Mouse (Mus musculus) v-Abl transformed pro-B cells (cell line): Measurements from ENCODE around the gene Lrrc43.
"Not testable (repeated sequence)": the region's sequence is repeated elsewhere in the genome, so short reads cannot be mapped to it uniquely, and the experiment has no call there.

Source experiments
- in situ Hi-C, 2 experiments: fragments of 400-800 bp; cut with MboI; formaldehyde crosslinking; loops; one replicate each; pipeline ENCODE4 v1.15.1; 2025; ENCODE audit not compliant: unreplicated experiment in 2 of 2

The Lrrc43 gene

DNA sequence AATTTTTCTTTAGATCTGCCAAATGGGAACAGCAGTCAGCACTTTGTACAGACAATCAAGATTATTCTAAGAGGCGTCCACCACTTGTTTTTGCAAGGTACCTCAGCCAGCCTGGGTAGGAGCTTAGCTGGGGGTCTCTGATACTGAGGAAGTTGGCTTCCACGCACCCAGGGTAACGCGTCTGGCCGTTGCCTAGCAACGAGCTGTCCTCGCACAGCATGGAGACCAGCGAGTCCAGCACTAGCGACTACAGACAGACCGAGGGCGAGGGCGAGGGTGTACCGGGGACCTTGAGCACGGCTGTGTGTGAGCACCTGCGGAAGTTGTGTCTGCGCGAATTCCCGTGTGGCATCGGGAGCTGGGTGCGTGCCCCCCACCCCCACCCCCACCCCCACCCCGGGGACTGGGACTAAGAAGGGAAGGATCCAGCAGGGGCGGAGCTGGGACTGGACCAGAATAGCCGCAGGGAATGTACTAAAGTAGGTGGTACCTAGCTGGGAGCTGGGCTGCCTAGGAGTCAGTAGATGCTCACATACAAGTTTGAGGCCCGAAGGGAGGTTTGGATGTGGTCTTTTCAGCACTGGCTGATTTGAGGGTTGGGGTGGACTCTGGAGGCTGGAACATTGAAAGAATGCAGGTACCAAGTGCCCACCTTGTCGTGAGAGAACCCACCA lies at the start of gene Lrrc43, which contains the start of gene Il31:
Gene Lrrc43 (plus strand): TSS at position 194 of the 674 bp plus-strand sequence.
Gene Il31 (minus strand): TSS at position 378 of the 674 bp plus-strand sequence.
- in situ Hi-C loops = no loop called here

DNA sequence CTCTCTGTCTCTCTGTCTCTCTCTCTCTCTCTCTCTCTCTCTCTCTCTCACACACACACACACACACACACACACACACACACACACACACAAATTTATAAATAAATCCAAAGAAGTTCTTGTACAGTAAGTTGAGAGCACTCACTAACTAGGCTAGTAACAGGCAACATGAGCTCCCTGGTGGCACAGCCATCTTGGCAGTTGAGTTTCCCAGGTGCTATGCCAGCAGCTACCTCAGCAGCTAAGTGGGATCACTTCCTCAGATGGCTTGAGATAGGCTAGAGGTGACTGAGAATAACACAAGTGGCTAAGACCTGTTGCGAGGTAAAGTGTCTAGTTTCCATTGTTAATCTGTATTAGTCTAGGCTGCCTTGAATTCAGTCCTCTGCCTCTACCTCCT lies 49.8 kb upstream of the Lrrc43 start:
- in situ Hi-C loops = loop anchor here in 1 of 2 experiments (5.0 to 25.0 kb wide), 2 partner anchors 157 to 473 kb away; partner anchors contain the start of gene Denr

- in situ Hi-C loops = loop anchor here (5.0 to 25.0 kb wide), 6 partner anchors 57 to 472 kb away; partner anchors contain the start of gene Denr (in 1 of the 2)
Measured at GRCm38 (mm10) chr5:123439941-123440340, 49.2 kb upstream of the Lrrc43 start.

GRCm38 (mm10) chr5:123440664-123441063 lies 48.4 kb upstream of the Lrrc43 start:
- in situ Hi-C loops = loop anchor here (5.0 to 25.0 kb wide), 5 partner anchors 57 to 472 kb away; partner anchors contain the start of gene Denr (in 1 of the 2)

GRCm38 (mm10) chr5:123442283-123442682 lies 46.8 kb upstream of the Lrrc43 start:
- in situ Hi-C loops = loop anchor here (5.0 to 25.0 kb wide), 5 partner anchors 55 to 470 kb away; partner anchors contain the start of gene Denr (in 1 of the 2)

- in situ Hi-C loops = loop anchor here (5.0 to 25.0 kb wide), 5 partner anchors 53 to 468 kb away; partner anchors contain the start of gene Denr (in 1 of the 2)
Measured at GRCm38 (mm10) chr5:123444069-123444468, 45.0 kb upstream of the Lrrc43 start.

- in situ Hi-C loops = loop anchor here (5.0 to 25.0 kb wide), 5 partner anchors 52 to 467 kb away; partner anchors contain the start of gene Denr (in 1 of the 2)
Measured at GRCm38 (mm10) chr5:123444849-123445334, 44.2 kb upstream of the Lrrc43 start.

- in situ Hi-C loops = no loop called here
Measured at GRCm38 (mm10) chr5:123451886-123452285, 37.2 kb upstream of the Lrrc43 start.

- in situ Hi-C loops = no loop called here
Measured at GRCm38 (mm10) chr5:123461420-123461819, 27.7 kb upstream of the Lrrc43 start.

- in situ Hi-C loops = no loop called here
Measured at GRCm38 (mm10) chr5:123464638-123465037, 24.5 kb upstream of the Lrrc43 start.

- in situ Hi-C loops = no loop called here
Measured at GRCm38 (mm10) chr5:123470784-123471400, 18.2 kb upstream of the Lrrc43 start.

DNA sequence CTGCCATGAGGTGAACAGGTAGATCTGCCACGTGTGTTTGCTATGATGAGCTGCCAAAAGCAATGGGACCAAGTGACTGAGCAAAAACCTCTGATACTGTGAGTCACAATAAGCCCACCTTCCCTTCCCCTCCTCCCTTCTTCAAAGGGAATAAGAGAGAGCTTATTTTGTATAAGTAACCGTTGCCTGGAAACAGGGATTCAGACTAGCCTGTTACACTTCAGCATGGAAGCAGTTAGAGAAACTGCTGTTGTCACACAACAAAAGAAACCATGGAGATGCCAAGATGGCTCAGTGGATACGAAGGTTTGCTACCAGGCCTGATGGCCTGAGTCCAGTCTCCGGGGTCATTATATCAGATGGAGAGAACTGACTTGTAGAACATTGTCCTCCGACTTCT lies 15.3 kb upstream of the Lrrc43 start:
- in situ Hi-C loops = no loop called here

DNA sequence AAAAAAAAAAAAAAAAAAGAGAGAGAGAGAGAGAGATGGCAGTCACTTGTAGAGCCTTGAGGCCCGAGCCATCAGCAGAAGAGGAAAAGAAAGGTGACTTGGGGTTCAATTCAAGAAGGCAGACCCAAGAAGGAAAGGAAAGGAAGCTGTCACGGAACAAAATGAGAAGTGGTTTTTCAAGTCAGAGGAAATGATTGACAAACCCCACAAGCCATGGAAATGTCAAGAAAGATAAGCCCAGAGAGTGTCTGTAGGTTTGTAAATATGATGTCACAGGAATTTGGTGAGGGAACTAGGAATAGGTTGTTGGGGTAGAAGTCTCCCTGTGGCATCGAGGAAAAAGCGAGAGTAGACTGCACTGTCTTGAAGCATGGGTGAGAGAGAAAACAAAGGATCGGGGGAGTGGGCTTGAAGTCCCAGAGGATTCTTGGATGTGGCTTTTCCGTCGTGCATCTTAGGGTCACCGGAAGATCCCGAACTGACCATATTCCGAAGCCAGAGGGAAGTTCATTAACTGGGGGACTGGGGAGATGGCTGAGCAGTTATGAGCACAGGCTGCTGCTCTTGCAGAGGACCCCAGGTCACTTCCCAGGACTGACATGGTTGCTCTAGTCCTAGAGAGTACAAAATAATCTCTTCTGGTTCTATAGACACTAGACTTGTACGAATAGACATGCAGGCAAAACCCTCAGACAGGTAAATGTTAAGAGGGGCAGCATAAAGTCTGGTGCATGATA lies 1.3 kb upstream of the Lrrc43 start:
- in situ Hi-C loops = no loop called here

- in situ Hi-C loops = no loop called here
Measured at GRCm38 (mm10) chr5:123489935-123490334, 830 bp downstream of the Lrrc43 start.

GRCm38 (mm10) chr5:123499717-123500116 lies 10.6 kb downstream of the Lrrc43 start:
- in situ Hi-C loops = loop anchor here (5.0 kb wide), 1 partner anchor 57 kb away; no protein-coding TSS in a partner anchor

- in situ Hi-C loops = no loop called here
Measured at GRCm38 (mm10) chr5:123501973-123502372, 12.9 kb downstream of the Lrrc43 start.

- in situ Hi-C loops = no loop called here
Measured at GRCm38 (mm10) chr5:123507936-123508723, 19.0 kb downstream of the Lrrc43 start.

DNA sequence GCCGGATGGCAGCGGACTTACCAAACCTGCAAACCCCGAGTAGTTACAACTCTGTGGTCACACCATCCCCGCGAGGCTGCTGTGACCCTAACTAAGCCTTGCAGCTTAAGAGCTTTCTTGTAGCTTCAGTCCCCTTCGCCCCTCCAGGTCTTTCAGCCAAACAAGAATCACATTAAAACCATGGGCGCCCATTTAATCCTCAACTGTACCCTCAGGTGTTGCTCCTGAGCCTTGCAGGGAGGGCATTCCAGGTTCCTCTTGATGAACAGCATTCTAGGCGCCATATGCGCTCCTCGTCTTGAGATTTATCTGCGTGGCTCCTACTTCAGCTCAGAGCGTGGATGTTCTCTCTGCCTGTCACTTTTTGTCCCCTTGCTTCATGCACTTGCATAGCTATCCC lies 19.8 kb downstream of the Lrrc43 start:
- in situ Hi-C loops = no loop called here

DNA sequence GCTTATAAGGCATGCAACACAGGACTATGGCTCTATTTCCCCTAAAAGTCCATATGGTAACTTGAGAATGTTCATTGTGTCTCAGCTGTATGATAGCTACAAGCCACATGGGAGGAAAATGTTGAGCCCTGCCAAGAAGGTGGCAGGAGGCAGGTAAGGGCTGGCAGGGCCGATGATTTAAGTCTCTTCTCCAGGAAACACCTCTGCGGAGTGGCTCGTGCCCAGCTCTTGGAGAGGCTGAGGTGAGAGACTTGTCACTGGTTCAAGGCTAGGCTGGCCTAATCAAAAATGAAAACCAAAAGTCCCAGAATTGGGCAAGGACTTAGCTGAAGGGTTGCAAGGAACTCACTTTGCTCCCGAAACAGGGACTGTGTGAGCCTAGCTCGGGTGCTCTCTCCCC lies 21.1 kb downstream of the Lrrc43 start, which contains the start of gene B3gnt4:
Gene B3gnt4 (plus strand): TSS at position 301 of the 400 bp plus-strand sequence.
- in situ Hi-C loops = no loop called here

DNA sequence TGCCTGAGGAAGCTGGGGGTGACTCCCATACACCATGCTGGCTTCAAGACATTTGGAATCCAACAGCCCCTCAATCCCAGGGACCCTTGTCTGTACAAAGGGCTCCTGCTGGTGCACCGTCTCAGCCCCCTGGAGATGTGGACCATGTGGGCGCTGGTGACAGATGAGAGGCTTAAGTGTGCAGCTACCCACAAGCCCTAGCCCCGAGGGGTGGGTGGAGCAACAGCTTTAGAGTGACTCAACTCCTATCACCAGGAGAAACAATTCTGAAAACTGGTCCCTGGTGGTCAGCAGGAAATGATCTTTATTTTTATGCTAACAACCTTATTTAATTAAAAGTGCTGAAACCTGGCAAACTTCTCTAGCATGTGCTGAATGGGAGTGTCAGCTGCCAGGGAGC lies 22.3 kb downstream of the Lrrc43 start:
- in situ Hi-C loops = not testable (repeated sequence)
